Mouse (Mus musculus): ENCODE data around the gene Lars2. TPM values are rescaled to one million over a fixed set of nuclear protein-coding genes. Genes with fewer than 3 reads are reported as not detected.
A peak's percentile ranks its signal among the peaks of the same experiment; 100 is the strongest.
"Not testable (repeated sequence)": the region's sequence is repeated elsewhere in the genome, so short reads cannot be mapped to it uniquely, and the experiment has no call there.

Lars2 gene
- total RNA-seq, 2 experiments from 2014 or later = 78.0 to 86.2 TPM

DNA sequence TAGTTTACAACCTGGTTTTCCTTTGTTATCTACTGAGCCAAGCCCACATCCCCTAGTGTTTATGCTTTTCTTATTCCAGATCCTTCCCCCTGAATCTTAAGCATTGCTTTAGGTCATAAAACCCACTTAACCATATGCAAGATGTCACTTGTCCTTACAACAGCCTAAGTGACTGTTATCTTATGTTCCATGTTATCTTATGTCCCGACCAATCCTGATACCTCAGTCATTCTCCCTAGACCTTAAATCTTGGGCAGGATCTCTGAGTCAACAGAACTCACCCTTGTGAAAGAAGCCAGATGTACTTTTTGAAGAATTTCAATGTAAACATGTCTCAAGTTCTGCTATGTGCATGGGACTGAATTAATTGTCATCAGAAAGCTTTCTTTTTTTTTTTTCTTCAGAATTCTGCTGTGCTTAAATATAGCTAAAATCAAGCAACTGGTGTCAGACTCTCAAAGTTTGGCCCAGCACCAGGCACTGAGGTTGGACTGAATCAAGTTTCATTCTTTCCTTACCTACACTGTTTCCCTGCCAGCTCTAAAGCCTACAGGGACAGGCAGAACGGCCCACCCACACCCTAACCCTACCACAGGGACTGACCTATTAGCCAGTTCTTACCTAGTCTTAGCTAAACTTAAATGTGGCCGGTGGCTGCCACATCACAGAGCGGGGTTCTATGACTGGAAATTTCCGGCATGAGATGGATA is 24.6 kb downstream of the Lars2 start:
- DNase-seq (ENCODE audit: low spot score in 2 of 2) = no peak

DNA sequence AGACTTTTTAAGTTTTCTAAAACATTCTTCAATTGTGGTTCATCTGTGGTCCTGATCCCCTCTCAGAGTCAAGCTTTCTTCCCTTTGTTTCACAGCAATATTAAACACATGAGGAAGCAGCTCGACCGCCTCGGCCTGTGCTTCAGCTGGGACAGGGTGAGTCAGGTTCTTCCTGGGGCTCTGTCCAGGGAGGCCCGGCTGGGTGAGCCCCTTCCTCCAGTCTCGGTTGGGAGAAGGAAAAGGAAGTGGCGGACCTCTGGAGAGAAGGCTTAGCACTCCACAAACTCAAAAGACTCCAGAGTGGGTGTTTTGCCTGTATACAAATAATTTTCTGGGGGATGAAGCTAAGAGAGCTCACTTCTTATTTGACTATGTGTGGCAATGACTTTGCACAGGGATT is 28.1 kb downstream of the Lars2 start:
- no peak for DNase-seq (ENCODE audit: low spot score in 2 of 2)

DNA sequence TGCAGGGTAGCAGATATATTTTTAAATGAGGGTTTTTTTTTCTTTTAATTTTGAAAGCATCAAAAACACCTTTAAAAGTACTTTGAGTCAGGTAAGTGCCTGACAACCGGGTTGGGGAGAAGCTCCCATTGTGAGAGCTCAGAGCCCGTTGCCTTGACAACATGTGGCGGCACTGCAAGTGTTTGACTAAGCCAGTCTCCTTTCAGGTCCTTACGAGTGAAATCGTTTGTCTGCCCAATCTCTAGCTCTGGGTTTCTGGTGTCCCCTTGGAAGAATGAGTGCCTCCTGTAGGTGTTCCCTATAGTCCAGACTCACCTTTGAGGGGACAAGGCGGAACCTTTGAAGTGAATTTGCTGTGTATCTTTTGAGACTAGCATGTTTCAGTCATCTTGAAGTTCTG is 31.0 kb downstream of the Lars2 start:
- no peak for DNase-seq (ENCODE audit: low spot score in 2 of 2)

DNA sequence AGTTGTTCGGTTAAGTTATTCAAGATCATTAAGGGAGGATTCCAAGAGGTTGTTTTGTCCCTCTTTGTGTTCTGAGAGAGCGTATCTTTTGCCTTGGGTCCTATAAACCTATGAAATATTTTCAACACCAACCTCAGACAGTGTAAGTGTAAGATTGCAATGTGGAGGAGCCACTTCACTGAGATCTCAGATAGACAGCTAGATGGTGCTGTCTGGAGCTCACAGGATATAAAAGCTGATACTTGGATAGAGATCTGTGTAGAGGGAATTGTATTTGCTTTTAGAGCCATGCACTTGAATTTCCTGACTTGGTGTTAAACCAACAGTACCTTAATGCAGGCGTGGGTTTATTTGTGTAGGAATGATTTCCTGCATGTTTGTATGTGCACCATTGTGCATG is 35.5 kb downstream of the Lars2 start:
- no peak for DNase-seq (ENCODE audit: low spot score in 2 of 2)

DNA sequence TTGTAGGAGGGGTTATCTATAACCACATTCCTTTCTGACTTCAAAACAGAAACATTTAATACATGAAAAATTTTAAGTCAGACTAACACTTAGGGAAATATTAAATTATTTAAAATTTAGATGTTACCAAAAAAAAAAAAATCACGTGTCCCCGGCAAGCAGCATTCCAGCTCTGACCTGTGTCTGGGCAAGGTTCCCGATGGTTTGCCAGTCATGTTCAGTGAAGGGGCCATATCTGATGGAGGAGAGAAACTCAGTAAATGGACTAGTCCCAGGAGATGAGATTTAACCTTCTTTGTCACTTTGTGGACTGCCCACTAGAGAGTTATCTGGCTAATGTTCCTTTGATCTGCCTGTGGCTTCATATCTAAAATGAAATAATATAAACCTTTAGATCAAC is 36.3 kb downstream of the Lars2 start:
- no peak for DNase-seq (ENCODE audit: low spot score in 2 of 2)

DNA sequence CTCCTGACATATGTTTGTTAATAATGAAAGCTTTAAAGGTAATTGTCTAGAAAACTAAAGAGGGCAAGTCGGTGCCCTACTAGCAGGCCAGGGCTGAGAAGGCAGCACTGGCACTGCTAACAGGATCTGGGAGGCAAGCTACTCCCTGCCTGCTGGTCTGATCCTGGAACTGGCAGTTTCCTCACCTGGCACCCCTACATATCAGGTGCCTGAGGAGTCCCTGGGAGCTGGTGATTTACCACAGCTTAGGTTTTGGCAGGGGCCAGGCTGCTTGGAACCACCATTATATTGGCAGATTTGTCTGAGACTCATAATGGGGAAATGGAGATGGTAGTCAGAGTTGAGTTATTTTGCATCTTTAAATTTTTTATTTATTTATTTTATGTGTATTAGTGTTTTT is 38.5 kb downstream of the Lars2 start:
- no peak for DNase-seq (ENCODE audit: low spot score in 2 of 2)

DNA sequence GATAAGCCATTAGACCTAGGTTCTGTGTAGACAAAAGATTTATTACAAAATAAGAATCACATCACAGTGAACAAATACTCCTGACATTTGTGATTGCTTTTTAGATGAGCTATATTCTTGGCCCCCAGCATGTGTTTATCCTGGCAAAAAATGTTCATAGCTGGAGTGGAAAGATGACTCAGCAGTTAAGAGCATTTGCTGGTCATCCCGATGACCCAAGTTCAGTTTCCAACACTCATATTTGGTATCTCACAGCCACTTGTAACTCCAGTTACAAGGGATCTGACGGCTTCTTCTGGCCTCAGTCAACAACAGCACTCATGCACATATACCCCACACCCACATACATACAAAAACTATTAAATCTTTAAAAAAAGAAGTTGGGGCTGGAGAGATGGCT is 42.0 kb downstream of the Lars2 start:
- no peak for DNase-seq (ENCODE audit: low spot score in 2 of 2)

DNA sequence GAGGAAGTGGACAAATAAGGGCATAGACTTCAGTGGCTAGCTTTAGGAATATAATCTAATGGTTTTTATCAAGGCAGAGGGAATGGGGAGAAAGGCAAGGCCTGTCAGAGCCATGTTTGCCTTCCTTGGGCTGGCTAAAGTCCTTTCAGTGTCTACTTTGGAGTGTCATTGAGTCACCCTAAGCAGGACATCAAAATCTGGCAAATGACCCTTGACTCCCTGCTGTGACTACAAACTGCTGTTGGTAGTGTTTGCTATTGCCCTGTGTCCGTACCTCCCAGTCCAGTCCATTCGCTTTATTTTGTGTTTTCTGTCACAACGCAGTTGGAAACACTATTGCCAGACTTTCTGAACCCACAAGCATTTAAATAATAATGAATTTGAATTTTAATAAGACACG is 63.1 kb downstream of the Lars2 start:
- no peak for DNase-seq (ENCODE audit: low spot score in 2 of 2)

DNA sequence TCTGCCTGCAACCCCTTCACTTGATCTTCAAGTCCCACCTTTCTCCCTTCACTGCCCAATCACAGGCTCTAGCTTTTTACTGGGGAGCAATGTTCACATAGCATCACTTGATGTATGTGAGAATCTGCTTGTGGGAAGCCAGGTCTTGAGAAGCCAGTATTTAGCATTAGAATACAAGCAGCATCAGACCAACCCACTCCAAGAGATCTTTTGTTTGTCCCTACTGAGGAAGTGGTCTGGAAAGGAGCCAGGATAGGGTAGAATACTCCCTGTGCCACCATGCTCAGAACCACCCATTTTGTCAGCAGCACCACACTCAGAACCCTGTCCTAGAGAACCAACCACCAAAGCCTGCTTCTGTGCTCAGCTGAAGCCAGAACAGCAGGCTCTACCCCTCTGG is 64.2 kb downstream of the Lars2 start:
- no peak for DNase-seq (ENCODE audit: low spot score in 2 of 2)

DNA sequence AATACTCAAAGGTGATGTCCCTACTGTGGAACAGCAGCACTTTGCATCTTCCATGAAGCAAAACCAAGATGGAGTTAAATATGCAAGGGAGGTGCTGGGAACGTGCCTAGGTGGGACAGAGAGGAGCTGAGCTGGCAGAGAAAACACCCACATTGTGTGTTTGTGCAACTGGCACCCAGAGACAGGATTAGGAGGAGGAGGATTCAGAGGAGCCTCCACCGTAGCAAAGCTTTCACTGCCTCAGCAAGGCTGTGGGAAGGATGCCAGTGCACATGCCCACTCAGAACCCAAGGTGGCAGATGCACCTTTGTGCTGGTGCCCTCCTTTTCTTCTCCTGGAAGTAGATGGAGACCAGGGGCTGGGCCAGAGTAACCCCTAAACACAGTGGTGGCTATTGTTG is 71.5 kb downstream of the Lars2 start:
- DNase-seq (ENCODE audit: low spot score in 2 of 2) = no peak

DNA sequence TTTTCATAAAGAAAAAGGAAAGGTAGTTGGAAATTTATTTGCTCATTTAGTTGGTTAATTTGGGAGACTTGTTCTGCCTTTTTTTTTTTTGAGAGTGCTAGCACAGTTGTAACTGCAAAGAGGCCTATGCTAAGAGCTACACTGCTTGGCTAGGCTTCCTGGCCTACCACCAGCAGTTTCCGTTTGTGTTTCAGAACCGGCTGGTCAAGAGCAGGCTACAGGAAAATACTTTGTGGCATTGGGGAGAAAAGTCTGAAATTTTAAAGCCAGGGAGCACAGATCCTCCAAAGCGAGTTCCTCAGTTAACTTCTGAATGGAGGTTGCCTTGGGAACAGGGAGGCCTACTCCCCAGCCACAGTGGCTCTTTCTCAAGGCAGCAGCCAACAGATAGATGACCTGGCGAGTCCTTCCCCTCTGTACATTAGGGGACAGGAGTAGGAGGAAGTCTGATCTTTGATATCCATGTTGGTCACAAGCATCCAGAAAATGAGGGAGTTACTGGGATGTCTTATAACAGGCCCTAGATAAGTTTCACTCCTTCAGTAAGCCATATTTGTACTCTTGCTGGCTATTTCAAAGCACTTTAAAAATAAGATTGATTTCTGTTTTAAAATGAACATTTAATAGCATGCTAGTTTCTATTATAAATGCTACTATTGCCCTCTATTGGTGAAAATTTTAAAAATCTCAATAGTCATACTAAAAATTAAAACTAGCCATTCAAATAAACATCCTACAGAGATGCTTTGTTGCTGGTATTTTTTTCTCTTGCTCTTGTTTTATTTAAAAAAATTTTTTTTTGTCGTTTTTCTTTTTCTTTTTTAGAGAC is 73.7 kb downstream of the Lars2 start:
- DNase-seq (ENCODE audit: low spot score in 2 of 2) = peak in 1 of 2 experiments; percentile 24

DNA sequence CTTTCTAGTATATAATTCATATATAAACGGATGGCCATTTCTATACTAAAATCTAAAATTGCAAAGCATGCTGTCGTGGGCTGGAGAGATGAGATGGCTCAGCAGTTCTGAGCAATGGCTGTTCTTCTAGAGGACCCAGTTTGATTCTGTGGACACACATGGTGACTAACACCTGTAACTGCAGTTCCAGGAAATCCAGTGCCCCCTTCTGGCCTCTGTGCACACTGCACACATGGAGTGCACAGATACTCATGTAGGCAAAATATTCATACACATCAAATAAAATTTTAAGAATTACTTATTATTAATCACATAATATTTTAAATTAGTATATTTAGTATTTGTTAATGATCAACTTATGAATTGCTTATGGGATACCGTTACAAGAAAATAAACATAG is 80.4 kb downstream of the Lars2 start:
- DNase-seq (ENCODE audit: low spot score in 2 of 2) = not testable (repeated sequence)

DNA sequence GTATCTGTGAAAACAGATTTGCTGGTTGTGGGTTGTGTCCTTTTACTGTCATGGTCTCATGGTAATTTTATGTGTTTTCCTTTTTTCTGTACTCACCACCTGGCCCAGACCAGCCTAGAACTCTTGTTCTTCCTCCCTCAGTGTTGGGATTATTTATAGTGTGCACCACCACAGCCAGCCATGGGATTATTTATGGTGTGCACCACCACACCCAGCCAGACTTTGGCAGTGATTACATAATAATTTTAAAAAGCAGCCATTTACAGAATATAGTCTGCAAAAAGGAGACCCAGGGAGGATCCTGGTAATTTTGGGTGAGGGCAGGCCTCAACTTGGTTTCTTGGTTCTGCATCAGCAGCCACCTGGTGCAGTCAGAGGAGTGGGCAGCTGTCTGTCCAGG is 81.9 kb downstream of the Lars2 start:
- DNase-seq (ENCODE audit: low spot score in 2 of 2) = no peak

DNA sequence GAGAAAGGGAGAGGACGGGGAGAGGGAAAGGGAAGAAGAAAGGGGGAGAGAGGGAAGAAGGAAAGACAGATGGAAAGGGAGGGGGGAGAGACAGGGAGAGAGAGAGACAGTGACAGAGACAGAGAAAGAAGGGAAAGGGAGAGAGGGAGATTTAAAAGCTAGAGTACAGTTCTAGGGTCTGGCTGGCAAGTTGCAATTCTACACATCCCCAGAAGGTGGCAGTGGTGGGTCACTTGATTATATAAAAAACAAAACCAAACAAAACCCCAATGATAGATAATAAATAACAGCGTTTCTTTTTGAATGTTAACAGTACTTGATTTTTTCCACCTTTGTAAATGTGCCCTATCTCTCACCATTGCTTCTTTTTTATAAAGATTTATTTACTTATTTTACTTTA is 83.4 kb downstream of the Lars2 start:
- peak; percentile 36 to 66 for DNase-seq (ENCODE audit: low spot score in 2 of 2)

DNA sequence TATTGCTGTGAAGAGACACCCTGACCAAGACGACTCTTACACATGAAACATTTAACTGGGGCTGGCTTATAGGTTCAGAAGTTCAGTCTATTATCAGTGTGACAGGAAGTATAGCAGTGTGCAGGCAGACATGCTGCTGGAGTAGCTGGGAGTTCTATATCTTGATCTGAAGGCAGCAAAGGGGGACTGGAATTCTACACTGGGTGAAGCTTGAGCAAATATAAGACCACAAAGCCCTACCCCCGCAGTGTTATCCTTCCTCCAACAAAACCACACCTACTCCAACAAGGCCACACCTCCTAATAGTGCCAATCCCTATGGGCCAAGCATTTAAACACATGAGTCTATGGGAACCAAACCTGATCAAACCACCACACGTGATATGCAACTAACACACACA is 85.0 kb downstream of the Lars2 start:
- DNase-seq (ENCODE audit: low spot score in 2 of 2) = no peak

DNA sequence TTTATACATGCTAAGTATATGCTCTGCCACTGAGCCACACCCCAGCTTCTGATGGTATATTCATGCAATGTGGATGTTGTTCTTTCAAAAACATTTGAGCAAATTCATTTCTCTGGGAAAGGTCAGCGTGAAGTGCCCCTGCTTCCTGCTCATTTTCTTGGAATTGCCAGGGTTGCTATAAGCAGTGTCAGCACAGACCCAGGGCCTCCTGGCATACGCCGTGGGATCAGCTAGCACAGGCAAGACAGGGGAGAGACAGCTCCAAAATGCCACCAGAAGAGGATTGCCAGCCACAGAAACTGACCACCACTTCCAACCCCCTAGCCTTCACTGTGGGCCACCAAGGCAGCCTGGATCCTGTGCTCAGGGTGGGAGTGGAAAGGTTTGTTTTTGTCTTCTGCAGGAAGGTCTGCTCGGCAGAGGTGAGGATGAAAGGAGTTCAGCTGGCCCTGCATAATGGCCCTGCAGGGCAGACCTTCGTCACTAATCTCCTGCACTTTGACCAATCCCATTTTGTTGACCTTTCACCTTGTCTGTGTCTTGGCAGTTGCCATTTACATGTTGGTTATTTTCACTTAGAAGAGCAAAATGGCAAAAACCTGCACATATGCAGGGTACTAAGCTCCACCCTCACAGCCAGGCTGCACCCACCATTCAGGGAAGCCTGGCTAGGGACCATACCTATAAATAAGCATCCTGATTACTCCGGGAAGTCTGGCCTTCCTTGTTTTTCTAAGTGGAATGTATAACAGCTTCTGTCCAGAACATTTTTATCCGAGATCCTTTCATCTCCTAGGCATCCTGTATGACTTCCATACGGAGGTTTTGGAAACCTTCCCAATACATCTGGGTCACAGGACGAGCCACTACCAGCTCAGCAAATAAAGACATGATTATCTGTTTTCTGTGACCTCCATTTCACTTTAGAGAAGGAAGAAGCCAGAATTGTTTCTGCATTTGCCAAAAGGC is 90.2 kb downstream of the Lars2 start:
- DNase-seq (ENCODE audit: low spot score in 2 of 2) = no peak

DNA sequence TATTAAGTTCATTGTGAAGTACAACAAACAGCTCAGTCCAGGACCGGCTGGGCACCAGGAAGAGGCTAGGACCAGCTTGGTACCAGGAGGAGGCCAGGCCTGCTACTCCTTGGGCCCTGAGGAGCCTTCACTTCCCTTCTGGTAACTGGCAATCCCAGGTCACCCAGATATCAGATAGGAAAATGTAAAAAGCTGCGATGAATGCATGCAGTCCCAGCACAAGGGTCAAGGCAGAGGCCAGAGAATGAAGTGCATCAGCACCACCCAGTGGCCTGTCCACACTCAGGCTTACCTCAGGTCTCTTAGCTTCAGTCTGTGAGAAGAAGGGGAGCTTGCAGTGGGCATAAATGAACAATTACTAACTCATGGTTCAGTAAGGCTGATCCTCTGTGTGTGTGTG is 90.9 kb downstream of the Lars2 start:
- no peak for DNase-seq (ENCODE audit: low spot score in 2 of 2)

DNA sequence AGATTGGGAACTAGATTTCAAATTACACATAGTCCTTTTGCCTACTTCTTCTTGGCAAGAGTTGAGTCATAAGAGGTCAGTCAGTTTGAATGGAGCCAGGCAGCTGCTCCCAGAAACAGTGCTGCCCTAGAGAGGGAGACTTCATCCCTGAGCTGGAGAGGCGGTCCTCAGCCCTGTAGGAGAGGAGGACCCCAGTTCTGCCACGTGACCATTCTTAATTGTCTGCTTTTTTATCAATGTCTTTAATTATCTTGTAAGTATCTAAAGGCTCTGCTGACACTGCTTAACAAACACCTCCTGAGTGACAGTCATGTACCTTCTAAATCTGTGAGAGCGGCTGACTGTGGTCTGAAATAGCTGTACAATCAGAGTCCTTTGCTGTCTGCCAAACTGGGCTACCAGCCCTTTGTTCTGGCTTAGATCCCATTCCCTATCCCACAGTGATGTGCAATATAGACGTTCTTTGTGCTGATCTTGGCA is 100.5 kb downstream of the Lars2 start:
- DNase-seq (ENCODE audit: low spot score in 2 of 2) = peak; percentile 24 to 60

DNA sequence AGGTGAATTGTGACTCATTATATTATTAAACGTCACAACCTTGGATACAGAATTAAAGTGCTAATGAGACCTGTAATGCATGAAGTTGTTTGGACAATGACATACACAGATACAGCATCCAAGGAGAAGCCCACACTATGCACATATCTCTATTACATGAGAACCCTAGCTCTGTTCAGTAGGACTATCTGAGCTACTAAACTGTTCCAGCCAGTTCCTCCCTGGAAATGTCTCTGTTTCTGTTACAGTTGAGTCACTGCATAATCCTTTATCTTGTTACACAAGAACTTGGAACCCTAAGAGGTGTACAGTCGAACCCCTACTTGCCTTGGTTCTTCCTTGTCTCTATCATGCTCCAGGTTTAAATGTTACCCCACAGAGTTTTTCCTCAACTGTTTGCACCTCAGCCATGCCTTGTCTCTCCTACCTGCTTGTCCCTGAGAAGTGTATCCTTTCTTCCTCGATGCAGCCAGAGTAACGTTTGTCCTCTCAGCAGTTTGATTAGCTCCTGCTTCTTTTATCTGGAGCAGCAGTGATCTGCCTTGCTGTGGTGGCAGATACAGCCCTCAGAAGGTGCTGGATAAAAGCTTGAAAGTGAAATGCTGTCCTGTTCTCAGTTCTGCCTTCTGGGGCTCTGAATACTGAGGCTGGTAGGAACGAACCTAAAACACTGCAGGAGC is 101.8 kb downstream of the Lars2 start:
- DNase-seq (ENCODE audit: low spot score in 2 of 2) = no peak

DNA sequence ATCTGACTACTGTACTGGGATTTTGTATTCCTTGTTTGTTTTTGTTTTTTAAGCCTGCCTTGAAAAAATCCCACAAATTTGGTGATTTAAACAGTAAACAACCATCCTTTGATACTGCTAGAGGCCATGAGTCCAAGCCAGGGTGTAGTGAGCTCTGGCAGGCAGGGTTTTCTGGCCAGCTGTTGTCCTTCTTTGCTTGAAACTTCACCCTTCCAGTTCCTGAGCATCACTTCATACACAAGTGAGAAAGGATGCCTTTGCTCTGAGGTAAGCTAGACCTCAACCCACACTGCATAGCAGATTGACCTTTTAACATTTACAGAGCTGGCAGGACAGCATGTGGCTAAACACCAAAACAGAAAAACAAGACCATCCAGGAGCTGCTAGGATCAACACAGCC is 102.4 kb downstream of the Lars2 start:
- no peak for DNase-seq (ENCODE audit: low spot score in 2 of 2)

DNA sequence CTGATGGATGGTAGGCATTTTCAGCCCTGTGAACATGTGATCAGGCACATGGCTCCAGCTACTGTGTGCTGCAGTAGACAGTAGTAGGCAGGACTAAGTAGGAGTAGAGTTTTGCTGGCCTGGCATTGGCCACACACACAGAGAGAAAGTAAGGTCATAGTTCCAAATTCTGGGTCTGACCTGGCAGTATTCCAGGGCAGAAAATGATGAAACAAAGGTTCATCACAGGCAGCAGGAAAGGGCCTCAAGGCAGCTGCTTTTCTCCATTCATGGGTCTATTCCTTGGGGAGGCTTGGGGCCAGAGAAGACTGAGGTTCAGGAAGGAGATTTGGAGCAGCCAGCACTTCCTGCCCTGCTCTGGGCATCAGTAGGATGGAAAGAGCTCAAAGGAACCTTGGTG is 106.7 kb downstream of the Lars2 start:
- DNase-seq (ENCODE audit: low spot score in 2 of 2) = no peak
